Mouse (Mus musculus): ENCODE data around the gene Gmds. TPM values are rescaled to one million over a fixed set of nuclear protein-coding genes. Genes with fewer than 3 reads are reported as not detected.

Gene Gmds
- total RNA-seq, 1 experiment from 2014 or later = 31.9 TPM

GRCm38 (mm10) chr13:31944676-31945210, 393.8 kb downstream of the Gmds start:
- ATAC-seq (replicated peaks in 1 of 2; ENCODE audit: insufficient read depth in 1 of 2, low FRiP score in 2 of 2, low TSS enrichment in 1 of 2, low read depth in 1 of 2, poor library complexity in 2 of 2, severe bottlenecking in 2 of 2) = no peak

- ATAC-seq (replicated peaks in 1 of 2; ENCODE audit: insufficient read depth in 1 of 2, low FRiP score in 2 of 2, low TSS enrichment in 1 of 2, low read depth in 1 of 2, poor library complexity in 2 of 2, severe bottlenecking in 2 of 2) = no peak
Observed at GRCm38 (mm10) chr13:31943482-31944275, 394.9 kb downstream of the Gmds start.

GRCm38 (mm10) chr13:31929299-31929698, 409.2 kb downstream of the Gmds start:
- no peak for ATAC-seq (replicated peaks in 1 of 2; ENCODE audit: insufficient read depth in 1 of 2, low FRiP score in 2 of 2, low TSS enrichment in 1 of 2, low read depth in 1 of 2, poor library complexity in 2 of 2, severe bottlenecking in 2 of 2)

- no peak for ATAC-seq (replicated peaks in 1 of 2; ENCODE audit: insufficient read depth in 1 of 2, low FRiP score in 2 of 2, low TSS enrichment in 1 of 2, low read depth in 1 of 2, poor library complexity in 2 of 2, severe bottlenecking in 2 of 2)
Observed at GRCm38 (mm10) chr13:31926599-31926998, 411.9 kb downstream of the Gmds start.

- no peak for ATAC-seq (replicated peaks in 1 of 2; ENCODE audit: insufficient read depth in 1 of 2, low FRiP score in 2 of 2, low TSS enrichment in 1 of 2, low read depth in 1 of 2, poor library complexity in 2 of 2, severe bottlenecking in 2 of 2)
Observed at GRCm38 (mm10) chr13:31924506-31924905, 414.0 kb downstream of the Gmds start.

GRCm38 (mm10) chr13:31919716-31920115, 418.8 kb downstream of the Gmds start:
- no peak for ATAC-seq (replicated peaks in 1 of 2; ENCODE audit: insufficient read depth in 1 of 2, low FRiP score in 2 of 2, low TSS enrichment in 1 of 2, low read depth in 1 of 2, poor library complexity in 2 of 2, severe bottlenecking in 2 of 2)

- ATAC-seq (replicated peaks in 1 of 2; ENCODE audit: insufficient read depth in 1 of 2, low FRiP score in 2 of 2, low TSS enrichment in 1 of 2, low read depth in 1 of 2, poor library complexity in 2 of 2, severe bottlenecking in 2 of 2) = no peak; a peak in 1 of 4 replicates
Observed at GRCm38 (mm10) chr13:31917387-31917786, 421.2 kb downstream of the Gmds start.

- no peak for ATAC-seq (replicated peaks in 1 of 2; ENCODE audit: insufficient read depth in 1 of 2, low FRiP score in 2 of 2, low TSS enrichment in 1 of 2, low read depth in 1 of 2, poor library complexity in 2 of 2, severe bottlenecking in 2 of 2)
Observed at GRCm38 (mm10) chr13:31915748-31916147, 422.8 kb downstream of the Gmds start.

GRCm38 (mm10) chr13:31914901-31915587, 423.5 kb downstream of the Gmds start:
- ATAC-seq (replicated peaks in 1 of 2; ENCODE audit: insufficient read depth in 1 of 2, low FRiP score in 2 of 2, low TSS enrichment in 1 of 2, low read depth in 1 of 2, poor library complexity in 2 of 2, severe bottlenecking in 2 of 2) = no peak

GRCm38 (mm10) chr13:31911956-31912355, 426.6 kb downstream of the Gmds start:
- ATAC-seq (replicated peaks in 1 of 2; ENCODE audit: insufficient read depth in 1 of 2, low FRiP score in 2 of 2, low TSS enrichment in 1 of 2, low read depth in 1 of 2, poor library complexity in 2 of 2, severe bottlenecking in 2 of 2) = no peak

GRCm38 (mm10) chr13:31911362-31911761, 427.2 kb downstream of the Gmds start:
- no peak for ATAC-seq (replicated peaks in 1 of 2; ENCODE audit: insufficient read depth in 1 of 2, low FRiP score in 2 of 2, low TSS enrichment in 1 of 2, low read depth in 1 of 2, poor library complexity in 2 of 2, severe bottlenecking in 2 of 2)

- no peak for ATAC-seq (replicated peaks in 1 of 2; ENCODE audit: insufficient read depth in 1 of 2, low FRiP score in 2 of 2, low TSS enrichment in 1 of 2, low read depth in 1 of 2, poor library complexity in 2 of 2, severe bottlenecking in 2 of 2)
Observed at GRCm38 (mm10) chr13:31909031-31909430, 429.5 kb downstream of the Gmds start.

GRCm38 (mm10) chr13:31906514-31906913, 432.0 kb downstream of the Gmds start:
- no peak for ATAC-seq (replicated peaks in 1 of 2; ENCODE audit: insufficient read depth in 1 of 2, low FRiP score in 2 of 2, low TSS enrichment in 1 of 2, low read depth in 1 of 2, poor library complexity in 2 of 2, severe bottlenecking in 2 of 2)

GRCm38 (mm10) chr13:31900191-31900590, 438.3 kb downstream of the Gmds start:
- no peak for ATAC-seq (replicated peaks in 1 of 2; ENCODE audit: insufficient read depth in 1 of 2, low FRiP score in 2 of 2, low TSS enrichment in 1 of 2, low read depth in 1 of 2, poor library complexity in 2 of 2, severe bottlenecking in 2 of 2)

- no peak for ATAC-seq (replicated peaks in 1 of 2; ENCODE audit: insufficient read depth in 1 of 2, low FRiP score in 2 of 2, low TSS enrichment in 1 of 2, low read depth in 1 of 2, poor library complexity in 2 of 2, severe bottlenecking in 2 of 2)
Observed at GRCm38 (mm10) chr13:31899392-31899791, 439.1 kb downstream of the Gmds start.

GRCm38 (mm10) chr13:31897493-31897892, 441.0 kb downstream of the Gmds start:
- ATAC-seq (replicated peaks in 1 of 2; ENCODE audit: insufficient read depth in 1 of 2, low FRiP score in 2 of 2, low TSS enrichment in 1 of 2, low read depth in 1 of 2, poor library complexity in 2 of 2, severe bottlenecking in 2 of 2) = no peak

- no peak for ATAC-seq (replicated peaks in 1 of 2; ENCODE audit: insufficient read depth in 1 of 2, low FRiP score in 2 of 2, low TSS enrichment in 1 of 2, low read depth in 1 of 2, poor library complexity in 2 of 2, severe bottlenecking in 2 of 2)
Observed at GRCm38 (mm10) chr13:31894511-31894910, 444.0 kb downstream of the Gmds start.

GRCm38 (mm10) chr13:31892913-31893514, 445.5 kb downstream of the Gmds start:
- ATAC-seq (replicated peaks in 1 of 2; ENCODE audit: insufficient read depth in 1 of 2, low FRiP score in 2 of 2, low TSS enrichment in 1 of 2, low read depth in 1 of 2, poor library complexity in 2 of 2, severe bottlenecking in 2 of 2) = no peak

Measured in hematopoietic stem cell, adult 5-6 weeks (primary cell).